Mouse (Mus musculus) liver, adult (tissue): ENCODE results near the gene Tecpr1.

ENCODE experiments used
- GATA4 ChIP-seq: IDR thresholded peaks from 2 replicates; pipeline ENCODE4 v1.6.1; 2014; ENCODE audit warnings: mild to moderate bottlenecking, low read length; ENCODE audit not compliant: insufficient replicate concordance

Gene Tecpr1

GRCm38 (mm10) chr5:144232531-144232930 lies 9.1 kb upstream of the Tecpr1 start:
- TF ChIP-seq GATA4 = no peak

GRCm38 (mm10) chr5:144231410-144231809 lies 8.0 kb upstream of the Tecpr1 start:
- no peak for TF ChIP-seq GATA4

- TF ChIP-seq GATA4 = no peak
Measured at GRCm38 (mm10) chr5:144230216-144230615, 6.8 kb upstream of the Tecpr1 start.

GRCm38 (mm10) chr5:144226220-144226619 lies 2.8 kb upstream of the Tecpr1 start:
- no peak for TF ChIP-seq GATA4

GRCm38 (mm10) chr5:144223899-144224816 lies 743 bp upstream of the Tecpr1 start:
- no peak for TF ChIP-seq GATA4

GRCm38 (mm10) chr5:144222811-144223502 lies 458 bp downstream of the Tecpr1 start:
- no peak for TF ChIP-seq GATA4

- no peak for TF ChIP-seq GATA4
Measured at GRCm38 (mm10) chr5:144221305-144221704, 2.1 kb downstream of the Tecpr1 start.

- TF ChIP-seq GATA4 = no peak
Measured at GRCm38 (mm10) chr5:144219936-144220335, 3.5 kb downstream of the Tecpr1 start.

- peak; percentile 14; the same call in 1 of the 2 replicates for TF ChIP-seq GATA4
Measured at GRCm38 (mm10) chr5:144219306-144219705, 4.1 kb downstream of the Tecpr1 start.

- no peak for TF ChIP-seq GATA4
Measured at GRCm38 (mm10) chr5:144218061-144218460, 5.4 kb downstream of the Tecpr1 start.

GRCm38 (mm10) chr5:144215992-144216391 lies 7.4 kb downstream of the Tecpr1 start:
- TF ChIP-seq GATA4 = no peak

- no peak for TF ChIP-seq GATA4
Measured at GRCm38 (mm10) chr5:144214453-144214852, 9.0 kb downstream of the Tecpr1 start.

GRCm38 (mm10) chr5:144207478-144207877 lies 15.9 kb downstream of the Tecpr1 start:
- TF ChIP-seq GATA4 = no peak

- TF ChIP-seq GATA4 = no peak
Measured at GRCm38 (mm10) chr5:144206069-144206468, 17.3 kb downstream of the Tecpr1 start.

- TF ChIP-seq GATA4 = no peak
Measured at GRCm38 (mm10) chr5:144204911-144205310, 18.5 kb downstream of the Tecpr1 start.

GRCm38 (mm10) chr5:144204303-144204702 lies 19.1 kb downstream of the Tecpr1 start:
- TF ChIP-seq GATA4 = no peak
